Mouse (Mus musculus): Measurements from ENCODE around the gene Chrm2.

Chrm2 gene

GRCm38 (mm10) chr6:36387612-36388400 lies at the start of gene Chrm2:
Gene Chrm2, plus strand, starts transcription at chr6:36388084.
- no peak for DNase-seq (ENCODE audit: low spot score in 2 of 2)

- DNase-seq (ENCODE audit: low spot score in 2 of 2) = no peak
These were observed 13.9 kb upstream of the Chrm2 start for GRCm38 (mm10) chr6:36373983-36374382.

- no peak for DNase-seq (ENCODE audit: low spot score in 2 of 2)
These were observed 9.9 kb upstream of the Chrm2 start for GRCm38 (mm10) chr6:36377936-36378335.

GRCm38 (mm10) chr6:36384102-36384501 lies 3.8 kb upstream of the Chrm2 start:
- no peak for DNase-seq (ENCODE audit: low spot score in 2 of 2)

- DNase-seq (ENCODE audit: low spot score in 2 of 2) = no peak
These were observed 746 bp downstream of the Chrm2 start for GRCm38 (mm10) chr6:36388401-36389259.

GRCm38 (mm10) chr6:36389260-36389965 lies 1.5 kb downstream of the Chrm2 start:
- DNase-seq (ENCODE audit: low spot score in 2 of 2) = no peak

- DNase-seq (ENCODE audit: low spot score in 2 of 2) = no peak
These were observed 5.8 kb downstream of the Chrm2 start for GRCm38 (mm10) chr6:36393705-36394104.

DNA sequence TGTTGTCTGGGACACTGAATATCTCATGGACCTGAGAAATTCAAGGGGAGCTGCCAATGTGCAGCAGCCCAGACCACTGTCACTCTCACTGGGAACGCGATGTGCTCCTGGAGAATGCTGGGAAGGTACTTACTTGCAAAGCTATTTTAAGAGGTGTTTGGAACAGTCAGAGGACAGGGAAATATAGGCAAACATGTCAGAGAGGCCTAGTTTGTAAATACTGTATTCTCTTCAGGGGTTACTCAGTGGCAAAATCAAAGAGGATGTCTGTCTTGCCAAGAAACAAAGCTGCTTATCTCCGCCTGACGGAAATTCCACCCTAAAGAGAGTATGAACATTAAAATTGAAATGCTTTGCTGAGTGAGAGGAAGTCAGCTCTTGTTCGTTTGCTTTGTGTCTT lies 17.3 kb downstream of the Chrm2 start:
- no peak for DNase-seq (ENCODE audit: low spot score in 2 of 2)

- DNase-seq (ENCODE audit: low spot score in 2 of 2) = no peak
These were observed 21.1 kb downstream of the Chrm2 start for GRCm38 (mm10) chr6:36409016-36409415.

DNA sequence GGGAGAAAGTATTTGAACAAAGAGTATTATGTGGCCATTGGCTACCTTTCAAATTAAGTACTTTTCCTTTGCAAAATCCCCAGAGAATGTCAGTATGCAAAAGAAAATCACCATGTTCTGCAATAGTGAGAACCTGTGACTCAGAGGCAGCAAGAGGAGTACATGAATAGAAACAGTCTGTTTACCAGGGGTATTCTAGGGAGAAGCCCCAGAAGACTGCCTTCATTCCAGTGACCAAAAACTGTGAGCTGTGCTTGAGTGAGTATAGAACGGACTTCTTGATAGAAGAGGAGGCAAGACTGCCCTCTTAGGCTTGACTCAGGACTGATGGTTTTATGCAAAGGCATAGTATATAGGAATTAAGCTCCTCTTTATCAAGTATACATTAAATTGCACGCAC lies 22.2 kb downstream of the Chrm2 start:
- no peak for DNase-seq (ENCODE audit: low spot score in 2 of 2)

DNA sequence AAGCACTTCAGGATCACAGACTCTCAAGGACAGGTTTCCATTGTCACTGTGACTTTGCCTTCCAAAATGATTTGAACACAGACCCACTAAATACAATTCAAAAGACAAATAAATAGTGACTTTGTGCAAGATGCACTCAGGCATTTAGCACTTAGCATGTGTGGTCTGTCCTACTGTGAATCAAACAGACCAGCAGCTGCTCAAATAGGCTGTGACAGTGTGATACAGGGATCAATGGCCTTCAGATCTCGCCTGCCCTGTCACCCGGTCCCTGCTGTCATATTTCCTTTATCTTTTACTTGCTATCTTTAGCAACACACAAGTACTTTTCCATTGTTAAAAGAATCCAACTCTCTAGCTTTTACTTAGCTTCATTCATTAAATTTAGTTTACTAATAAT lies 31.8 kb downstream of the Chrm2 start:
- no peak for DNase-seq (ENCODE audit: low spot score in 2 of 2)

- DNase-seq (ENCODE audit: low spot score in 2 of 2) = no peak
These were observed 50.1 kb downstream of the Chrm2 start for GRCm38 (mm10) chr6:36437964-36438363.

GRCm38 (mm10) chr6:36439218-36439617 lies 51.3 kb downstream of the Chrm2 start:
- DNase-seq (ENCODE audit: low spot score in 2 of 2) = no peak

- DNase-seq (ENCODE audit: low spot score in 2 of 2) = no peak
These were observed 63.6 kb downstream of the Chrm2 start for GRCm38 (mm10) chr6:36451480-36451879.

DNA sequence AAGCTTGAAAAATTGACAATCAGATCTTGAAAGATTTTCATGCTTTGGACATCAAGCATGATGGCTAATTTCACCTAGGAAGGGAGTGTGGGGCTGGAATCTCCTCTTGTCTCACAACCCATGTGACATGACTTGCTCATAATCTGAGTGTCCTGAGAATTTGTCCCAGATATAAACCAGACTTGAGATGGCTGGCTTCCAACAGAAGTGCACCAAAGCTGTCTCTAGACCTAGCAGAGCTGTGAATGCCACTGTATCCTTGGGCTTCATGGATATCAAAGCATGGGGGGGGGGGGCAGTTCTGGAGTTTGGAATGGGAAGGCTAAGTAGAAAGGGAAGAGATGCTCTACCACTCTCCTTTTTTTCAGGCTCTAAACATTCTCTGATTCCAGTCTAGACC lies 67.2 kb downstream of the Chrm2 start:
- no peak for DNase-seq (ENCODE audit: low spot score in 2 of 2)

GRCm38 (mm10) chr6:36457015-36457414 lies 69.1 kb downstream of the Chrm2 start:
- DNase-seq (ENCODE audit: low spot score in 2 of 2) = no peak

- DNase-seq (ENCODE audit: low spot score in 2 of 2) = no peak
These were observed 76.1 kb downstream of the Chrm2 start for GRCm38 (mm10) chr6:36464008-36464407.

DNA sequence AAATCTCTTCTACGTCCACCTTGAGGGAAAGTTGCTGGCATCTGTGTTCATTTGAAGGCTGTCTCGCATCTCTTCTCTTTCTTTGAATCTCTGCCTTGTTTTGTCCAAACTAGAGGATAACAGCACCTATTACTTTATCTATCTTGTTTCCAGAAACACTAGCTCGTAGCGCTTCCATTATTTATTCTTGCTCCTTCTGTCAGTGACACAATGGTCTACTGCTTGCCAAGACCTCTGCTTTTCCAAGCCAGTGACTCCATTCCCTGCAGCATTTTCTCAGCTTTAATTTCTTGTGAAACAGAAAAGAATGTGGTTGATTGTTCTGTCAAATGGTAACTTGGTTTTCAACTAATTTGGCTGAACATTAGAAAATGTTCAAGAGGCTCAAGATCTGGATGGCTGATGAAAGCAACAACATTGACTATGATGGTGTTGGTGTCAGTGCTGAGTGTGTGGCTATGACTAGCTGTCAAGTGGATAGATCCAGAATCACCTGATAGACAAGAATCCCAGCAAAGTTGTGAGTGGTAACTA lies 96.3 kb downstream of the Chrm2 start:
- DNase-seq (ENCODE audit: low spot score in 2 of 2) = no peak

DNA sequence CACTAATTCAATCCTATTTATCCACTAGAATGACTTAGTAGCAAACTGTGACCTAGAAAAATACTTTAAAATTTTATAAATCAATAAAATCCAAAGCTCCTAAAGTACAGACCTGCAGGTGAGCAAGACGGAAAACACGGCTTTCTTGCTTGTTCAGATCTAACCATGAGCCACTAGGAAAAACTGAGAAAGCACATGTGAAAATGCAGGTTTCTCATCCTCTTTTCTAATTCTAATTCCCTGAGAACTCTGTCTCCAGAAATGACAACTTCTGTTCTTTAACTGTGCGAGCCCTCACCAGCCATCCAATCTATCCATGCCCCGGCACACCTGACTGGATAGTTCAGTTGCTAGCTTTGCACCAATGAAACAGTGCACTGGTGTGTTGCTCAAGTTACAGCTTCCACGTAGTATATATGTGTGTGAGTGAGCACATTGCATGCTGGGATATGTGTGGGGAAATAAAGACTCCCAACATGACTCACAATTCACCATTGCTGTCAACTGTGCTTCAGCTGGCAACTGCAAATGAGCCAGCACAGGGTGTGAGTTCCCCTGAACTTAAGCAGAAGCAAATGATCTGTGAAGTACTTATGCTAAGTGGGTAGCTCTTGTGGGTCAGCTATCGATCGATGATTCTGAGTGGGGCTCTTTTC lies 119.3 kb downstream of the Chrm2 start:
- DNase-seq (ENCODE audit: low spot score in 2 of 2) = no peak

DNA sequence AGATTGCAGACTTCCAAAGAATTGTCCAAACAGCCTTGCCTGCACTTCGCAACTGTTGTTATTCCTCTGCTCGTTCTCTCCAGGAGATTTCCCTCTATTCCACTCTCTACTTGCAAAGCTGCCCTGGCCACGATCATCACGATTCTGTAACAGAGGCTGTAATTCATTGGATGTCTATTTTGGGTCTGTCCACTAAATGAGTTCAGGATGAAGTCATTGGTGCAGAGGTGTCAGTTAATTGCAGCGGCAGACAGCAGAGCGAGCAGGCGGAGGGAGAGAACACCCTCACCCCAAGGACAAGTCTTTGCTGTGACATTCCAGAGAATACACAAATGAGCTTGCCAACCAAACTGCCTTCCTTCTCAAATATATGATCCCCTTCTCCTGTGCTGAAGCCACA lies 120.1 kb downstream of the Chrm2 start:
- no peak for DNase-seq (ENCODE audit: low spot score in 2 of 2)

- DNase-seq (ENCODE audit: low spot score in 2 of 2) = no peak
These were observed 120.6 kb downstream of the Chrm2 start for GRCm38 (mm10) chr6:36508469-36508868.

DNA sequence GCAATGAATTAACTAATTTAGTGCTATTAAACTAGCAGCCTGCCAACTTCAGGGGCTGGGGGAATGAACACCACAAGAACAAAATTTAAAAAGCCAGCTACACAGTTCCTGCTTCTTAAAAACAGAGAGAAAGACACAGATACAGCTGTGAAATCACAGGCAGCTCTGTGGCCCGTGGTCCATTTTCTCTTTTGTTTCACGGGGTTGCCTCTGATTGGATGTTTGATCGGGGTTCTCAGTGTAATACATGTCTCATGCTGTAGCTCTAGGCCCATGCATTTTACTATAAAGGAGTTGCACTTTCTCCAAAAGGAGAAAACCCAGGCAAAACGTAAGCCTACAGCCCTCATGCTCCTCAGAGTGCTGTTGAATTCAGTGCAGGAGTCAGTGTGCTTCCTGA lies 128.6 kb downstream of the Chrm2 start:
- no peak for DNase-seq (ENCODE audit: low spot score in 2 of 2)
